Mouse (Mus musculus) midbrain, postnatal 0 days (tissue): ENCODE data around the gene Mmp11. TPM values are rescaled to one million over a fixed set of nuclear protein-coding genes. Genes with fewer than 3 reads are reported as not detected.

Experiments
- ATAC-seq: fragments of 200-750 bp; cut with Nextera tagmentation; 2 replicates; pipeline ENCODE4 v1.8.0; 2017; ENCODE audit warnings: moderate number of reproducible peaks, mild to moderate bottlenecking, moderate TSS enrichment, moderate library complexity; ENCODE audit not compliant: low FRiP score
- DNase-seq: peaks from one replicate; pipeline ENCODE4 v3.0.0-alpha.2; 2015; ENCODE audit warnings: low spot score
- H3K27ac ChIP-seq: fragments of 300-500 bp; sonication (generic); 2 replicates; pipeline ENCODE4 v1.5.1; 2014; ENCODE audit warnings: low read depth, mild to moderate bottlenecking, low read length, mixed read lengths
- H3K27me3 ChIP-seq: fragments of 300-500 bp; sonication (generic); 2 replicates; pipeline ENCODE4 v1.6.1; 2014; ENCODE audit warnings: low read length, control low read depth, mixed read lengths; ENCODE audit not compliant: insufficient read depth
- H3K36me3 ChIP-seq: fragments of 300-500 bp; sonication (generic); 2 replicates; pipeline ENCODE4 v1.6.1; 2014; ENCODE audit warnings: low read length, control low read depth, mixed read lengths; ENCODE audit not compliant: insufficient read depth
- H3K4me1 ChIP-seq: fragments of 300-500 bp; sonication (generic); 2 replicates; pipeline ENCODE4 v1.6.1; 2014; ENCODE audit warnings: mild to moderate bottlenecking, control low read depth, antibody characterized with exemption, low read length, mixed read lengths; ENCODE audit not compliant: insufficient read depth
- H3K4me2 ChIP-seq: fragments of 300-500 bp; sonication (generic); 2 replicates; pipeline ENCODE4 v1.6.1; 2014; ENCODE audit warnings: low read depth, mild to moderate bottlenecking, low read length, mixed read lengths; ENCODE audit not compliant: poor library complexity, severe bottlenecking
- H3K4me3 ChIP-seq: fragments of 300-500 bp; sonication (generic); 2 replicates; pipeline ENCODE4 v1.5.1; 2014; ENCODE audit warnings: low read depth, mild to moderate bottlenecking, low read length, moderate library complexity
- H3K9ac ChIP-seq: fragments of 300-500 bp; sonication (generic); replicated peaks from 2 replicates; pipeline ENCODE4 v1.6.1; 2014; ENCODE audit warnings: mild to moderate bottlenecking, low read length, moderate library complexity, mixed read lengths; ENCODE audit not compliant: poor library complexity, severe bottlenecking
- H3K9me3 ChIP-seq: fragments of 300-500 bp; sonication (generic); 2 replicates; pipeline ENCODE4 v1.6.1; 2016; ENCODE audit warnings: low read length, control low read depth
- CTCF ChIP-seq: IDR thresholded peaks from 2 replicates; pipeline ENCODE4 v1.5.1; 2016; ENCODE audit warnings: antibody characterized with exemption, mild to moderate bottlenecking
- WGBS: fragments of 180-500 bp; shearing (Covaris S2); extraction: QIAGEN DNeasy Blood & Tissue Kit; methylation state at CpG from one replicate; pipeline ENCODE4 v1.1.7; 2014; 5-methylcytosine and 5-hydroxymethylcytosine counted together
- polyA plus RNA-seq: library from polyadenylated mRNA; unstranded; fragments of >200 nt; fragmentation: Nextera tagmentation; extraction: Ambion mirVana; gene quantifications from 2 replicates; pipeline ENCODE4 v1.2.1, GENCODE M21; 2015
- total RNA-seq: library from RNA; depleted of rRNA; stranded (reverse); fragments of >200 nt; gene quantifications from 2 replicates; pipeline ENCODE4 v1.2.3, GENCODE M21; 2014; rRNA removed

Mmp11 gene
- total RNA-seq (6.8 and 11.5 TPM in 2 replicates), polyA plus RNA-seq (6.6 and 8.1 TPM in 2 replicates)

GRCm38 (mm10) chr10:75935680-75936541 is at the start of gene Mmp11:
Mmp11 (minus strand) TSS chr10:75936496.
- WGBS, result 1% methylated on average over 46 of the region's 51 CpGs
- H3K9me3 ChIP-seq, result no peaks in the 10 kb centered on the region
- peak; percentile 57 for ATAC-seq

GRCm38 (mm10) chr10:75979432-75979831 is 43.1 kb upstream of the Mmp11 start:
- no peak for TF ChIP-seq CTCF
- WGBS, result 93% methylated on average over 3 of the region's 3 CpGs

More at GRCm38 (mm10) chr10:75935680-75936541, at the start of gene Mmp11:
- TF ChIP-seq CTCF, result no peak
- peak; percentile 83 for DNase-seq
- Histone ChIP-seq H3K4me1 (no peaks in the 10 kb centered on the region), H3K4me2 (peak within 1 kb of the TSS; percentile 84), H3K4me3 (peak within 1 kb of the TSS; percentile 68), H3K27me3 (no peaks in the 10 kb centered on the region), H3K9ac (peak within 1 kb of the TSS; percentile 77), H3K36me3 (no peaks in the 10 kb centered on the region), H3K27ac (peak within 1 kb of the TSS; percentile 69)

GRCm38 (mm10) chr10:75978835-75979157 is 42.5 kb upstream of the Mmp11 start:
- no peaks in the 10 kb centered on the region for H3K36me3 ChIP-seq
- H3K4me2 ChIP-seq, result no peak overlapping the region
- no peak overlapping the region for H3K4me3 ChIP-seq
- H3K9me3 ChIP-seq, result no peaks in the 10 kb centered on the region
- H3K4me1 ChIP-seq, result no peaks in the 10 kb centered on the region
- 80% methylated on average over 5 of the region's 5 CpGs for WGBS
- DNase-seq (no peak), ATAC-seq (no peak)
- H3K27ac ChIP-seq, result no peak overlapping the region
- H3K27me3 ChIP-seq, result no peaks in the 10 kb centered on the region
- H3K9ac ChIP-seq, result no peak overlapping the region
- TF ChIP-seq CTCF, result no peak

More at GRCm38 (mm10) chr10:75979432-75979831, 43.1 kb upstream of the Mmp11 start:
- Histone ChIP-seq H3K27ac (no peak overlapping the region), H3K36me3 (no peaks in the 10 kb centered on the region), H3K4me3 (no peak overlapping the region), H3K4me1 (no peaks in the 10 kb centered on the region), H3K4me2 (no peak overlapping the region), H3K27me3 (no peaks in the 10 kb centered on the region), H3K9ac (no peak overlapping the region), H3K9me3 (no peaks in the 10 kb centered on the region)
- ATAC-seq, result no peak
- DNase-seq, result no peak

- DNase-seq, result peak; percentile 12
Measured at GRCm38 (mm10) chr10:75978119-75978834, 42.0 kb upstream of the Mmp11 start.

GRCm38 (mm10) chr10:75975216-75975615 is 38.9 kb upstream of the Mmp11 start:
- TF ChIP-seq CTCF, result peak; percentile 73
- no peaks in the 10 kb centered on the region for H3K27me3 ChIP-seq

More at GRCm38 (mm10) chr10:75978119-75978834, 42.0 kb upstream of the Mmp11 start:
- no peak for ATAC-seq
- H3K27ac ChIP-seq, result no peak overlapping the region
- 48% methylated on average over 10 of the region's 10 CpGs for WGBS
- H3K36me3 ChIP-seq, result no peaks in the 10 kb centered on the region
- H3K4me2 ChIP-seq, result no peak overlapping the region
- H3K9ac ChIP-seq, result no peak overlapping the region
- H3K9me3 ChIP-seq, result no peaks in the 10 kb centered on the region
- no peak for TF ChIP-seq CTCF
- no peaks in the 10 kb centered on the region for H3K27me3 ChIP-seq
- H3K4me3 ChIP-seq, result no peak overlapping the region
- H3K4me1 ChIP-seq, result no peaks in the 10 kb centered on the region

GRCm38 (mm10) chr10:75973846-75974245 is 37.5 kb upstream of the Mmp11 start:
- no peak for TF ChIP-seq CTCF
- Histone ChIP-seq H3K27me3 (no peaks in the 10 kb centered on the region), H3K27ac (no peak overlapping the region), H3K4me1 (no peaks in the 10 kb centered on the region), H3K4me2 (no peak overlapping the region), H3K9me3 (0 out of 2 replicates have a peak, but pooled peaks cover 4% of the 10 kb centered on the region), H3K4me3 (no peak overlapping the region), H3K9ac (no peak overlapping the region), H3K36me3 (no peaks in the 10 kb centered on the region)
- 94% methylated on average over 10 of the region's 10 CpGs for WGBS
- DNase-seq, result no peak
- no peak for ATAC-seq

More at GRCm38 (mm10) chr10:75975216-75975615, 38.9 kb upstream of the Mmp11 start:
- H3K27ac ChIP-seq, result no peak overlapping the region
- ATAC-seq (no peak), DNase-seq (no peak)
- no peak overlapping the region for H3K9ac ChIP-seq
- H3K9me3 ChIP-seq, result 0 out of 2 replicates have a peak, but pooled peaks cover 4% of the 10 kb centered on the region
- H3K4me1 ChIP-seq, result no peaks in the 10 kb centered on the region
- 78% methylated on average over 5 of the region's 5 CpGs for WGBS
- no peak overlapping the region for H3K4me3 ChIP-seq
- no peak overlapping the region for H3K4me2 ChIP-seq
- H3K36me3 ChIP-seq, result no peaks in the 10 kb centered on the region
